Mouse (Mus musculus) adrenal gland, adult 2 months (tissue): ENCODE results near the gene Grm4. TPM values are rescaled to one million over a fixed set of nuclear protein-coding genes. Genes with fewer than 3 reads are reported as not detected.

Source experiments
- DNase-seq: peaks from one replicate; pipeline ENCODE4 v3.0.0; 2021
- polyA plus RNA-seq: library from polyadenylated mRNA; depleted of rRNA; stranded (reverse); fragments of >200 nt; gene quantifications from 2 replicates; pipeline ENCODE4 v1.2.3, GENCODE M21; 2012
- total RNA-seq, 2 experiments: library from RNA; stranded (reverse); gene quantifications; 2 replicates each; pipeline ENCODE4 v1.2.3; 2021

The Grm4 gene
- total and polyA plus RNA-seq, 3 experiments, result 0.08 to 9.0 (median 5.5) TPM

DNA sequence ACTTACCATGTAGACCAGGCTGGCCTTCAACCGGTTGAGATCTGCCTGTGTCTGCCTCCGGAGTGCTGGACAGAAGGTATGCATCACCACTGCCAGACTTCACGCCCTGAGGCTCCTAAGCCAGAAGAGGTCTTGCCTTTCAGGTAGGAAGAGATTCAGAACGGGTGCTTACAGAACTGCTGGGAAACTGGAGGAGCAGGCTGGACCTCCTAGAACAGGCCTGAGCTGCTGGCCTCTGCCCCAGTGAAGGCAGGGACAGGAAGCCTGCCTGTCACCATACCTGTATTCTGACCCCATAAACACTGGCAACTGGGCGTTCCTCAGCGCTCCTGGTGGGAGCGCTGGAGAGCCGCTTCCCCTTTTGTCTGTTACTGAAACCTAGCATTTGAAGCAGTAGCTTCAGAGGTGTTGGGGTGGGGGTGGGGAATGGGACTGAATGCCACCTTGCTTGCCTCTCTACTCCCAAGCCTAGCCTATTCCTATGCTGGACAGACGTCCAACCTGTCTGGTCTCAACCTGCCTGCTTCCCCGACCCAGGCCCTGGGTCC is 30.3 kb upstream of the Grm4 start:
- DNase-seq, result no peak

DNA sequence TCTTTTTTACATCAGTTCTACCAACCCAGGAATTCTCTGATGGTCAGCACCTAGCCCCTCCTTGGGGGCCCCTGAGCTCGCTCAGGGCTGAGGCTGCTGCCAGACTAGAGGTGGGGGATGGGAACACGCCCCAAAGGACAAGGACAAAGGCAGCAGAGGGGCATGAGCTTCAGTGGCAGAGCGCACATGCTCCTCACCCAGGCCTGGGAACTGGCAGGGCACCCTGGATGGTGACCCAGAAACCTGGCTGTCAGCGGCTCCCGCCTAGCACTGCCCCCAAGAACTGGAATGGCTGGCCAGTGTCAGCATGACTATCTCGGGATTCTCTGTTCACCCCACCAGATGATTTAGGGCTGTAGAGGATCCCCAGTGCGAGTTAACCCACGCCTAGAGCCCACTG is 28.0 kb upstream of the Grm4 start:
- peak; percentile 53 for DNase-seq

DNA sequence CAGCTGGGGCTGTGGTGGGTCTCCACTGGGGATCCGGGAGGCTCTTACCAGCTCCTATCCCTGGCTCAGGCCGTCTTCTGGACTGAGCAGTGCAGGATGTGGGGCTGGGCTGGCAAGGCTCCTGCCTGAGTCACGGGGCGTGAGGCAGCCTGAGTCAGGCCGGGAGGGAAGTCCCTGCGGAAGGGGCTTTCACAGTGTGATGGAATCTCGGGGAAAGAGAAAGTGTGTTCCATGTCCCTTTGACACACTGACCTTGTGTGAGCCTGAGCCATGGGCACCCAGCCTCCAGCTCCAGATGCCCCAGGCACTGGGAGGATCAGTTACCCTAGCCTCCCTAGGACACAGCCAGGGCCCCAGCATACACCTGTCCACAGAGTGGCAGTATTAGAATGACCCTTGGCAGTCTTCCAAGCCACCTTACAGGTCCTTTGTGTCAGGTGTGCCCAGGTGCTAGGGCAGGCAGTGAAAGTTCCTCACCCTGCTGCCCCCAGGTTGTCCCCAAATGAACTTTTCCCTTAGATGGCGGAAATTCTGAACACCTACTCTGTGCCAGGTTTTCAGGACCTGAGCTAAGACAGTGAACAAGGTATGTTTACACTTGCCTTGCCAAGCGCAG is 26.2 kb upstream of the Grm4 start:
- DNase-seq, result peak; percentile 93

DNA sequence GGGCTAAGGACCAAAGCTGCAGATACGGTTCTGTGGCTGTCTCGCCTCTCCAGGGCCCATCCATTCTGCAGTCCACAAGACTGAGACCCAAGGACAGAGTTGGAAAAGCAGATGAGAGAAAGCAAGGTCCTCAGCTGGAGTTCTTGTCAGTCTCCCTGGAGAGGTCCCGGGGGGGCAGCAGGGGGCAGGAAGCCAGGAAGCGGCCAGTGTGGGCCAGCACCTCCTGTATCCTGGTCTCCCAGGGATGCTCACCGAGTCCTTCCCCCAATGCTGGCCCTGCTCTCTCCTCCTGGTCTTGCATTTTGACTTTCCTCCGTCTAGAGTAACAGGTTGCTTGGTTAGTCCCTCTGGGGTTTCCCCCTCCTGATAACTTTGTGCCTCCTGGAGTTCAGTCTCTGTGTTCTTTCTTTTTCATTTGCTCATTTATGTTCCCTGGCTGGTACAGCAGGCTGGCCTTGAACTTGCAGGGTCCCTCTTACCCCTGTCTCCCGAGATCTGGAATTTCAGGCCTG is 25.4 kb upstream of the Grm4 start:
- no peak for DNase-seq

DNA sequence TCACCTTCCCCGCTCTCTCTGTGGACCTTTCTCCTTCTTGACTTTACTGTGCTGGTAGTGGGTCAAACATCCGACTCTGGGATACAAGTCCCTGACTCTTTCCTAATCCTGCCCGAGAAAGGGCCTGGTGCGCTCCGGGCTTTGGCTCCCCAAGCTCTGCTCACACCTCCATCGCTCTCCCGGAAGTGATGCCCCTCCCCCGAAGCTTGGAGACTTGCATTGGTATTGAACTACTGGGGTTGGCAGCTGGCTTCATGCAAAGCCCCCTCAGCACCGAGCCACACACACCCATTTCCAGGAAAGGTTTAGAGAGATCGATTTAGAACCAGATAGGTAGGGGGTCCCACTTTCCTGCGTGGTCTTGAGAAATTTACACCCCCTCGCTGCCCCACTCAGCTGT is 24.8 kb upstream of the Grm4 start:
- no peak for DNase-seq

DNA sequence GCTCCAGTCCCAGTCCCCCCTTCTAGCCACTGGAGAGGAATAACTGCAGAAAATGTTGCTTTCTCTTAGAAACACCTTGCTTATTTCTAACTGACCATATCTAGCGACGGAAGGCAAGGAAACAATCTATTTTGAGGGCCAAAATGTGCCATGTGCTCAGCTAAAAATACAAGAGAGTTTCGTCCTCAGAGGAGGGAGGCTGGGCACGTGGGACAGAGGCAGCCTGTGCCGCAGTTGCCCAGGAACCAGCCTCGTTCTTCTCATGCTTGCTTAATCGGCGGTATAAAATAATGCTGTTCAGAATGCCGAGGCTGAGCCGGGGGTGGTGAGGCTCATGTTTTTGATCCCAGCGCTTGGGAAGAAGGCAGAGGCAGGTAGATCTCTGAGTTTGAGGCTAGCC is 23.3 kb upstream of the Grm4 start:
- DNase-seq, result no peak

DNA sequence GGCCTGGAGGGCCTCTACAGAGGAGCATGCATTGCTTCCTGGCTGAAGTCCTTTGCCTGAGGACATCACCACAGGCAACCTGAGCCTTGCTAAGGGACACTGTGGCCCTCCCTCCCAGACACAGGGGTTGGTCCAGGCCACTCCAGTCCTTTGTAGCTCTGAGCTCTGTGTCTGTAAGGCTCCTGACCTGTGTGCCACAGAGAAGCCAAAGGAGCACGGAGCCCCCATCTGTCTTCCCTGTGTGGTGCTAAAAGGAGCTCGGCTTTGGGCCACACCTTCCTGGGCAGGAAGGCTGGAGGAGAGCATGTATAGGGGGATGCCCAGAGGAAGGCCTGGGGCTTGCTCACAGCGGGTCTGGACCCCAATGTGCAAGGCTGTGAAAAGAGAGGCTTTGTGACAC is 20.8 kb upstream of the Grm4 start:
- no peak for DNase-seq

DNA sequence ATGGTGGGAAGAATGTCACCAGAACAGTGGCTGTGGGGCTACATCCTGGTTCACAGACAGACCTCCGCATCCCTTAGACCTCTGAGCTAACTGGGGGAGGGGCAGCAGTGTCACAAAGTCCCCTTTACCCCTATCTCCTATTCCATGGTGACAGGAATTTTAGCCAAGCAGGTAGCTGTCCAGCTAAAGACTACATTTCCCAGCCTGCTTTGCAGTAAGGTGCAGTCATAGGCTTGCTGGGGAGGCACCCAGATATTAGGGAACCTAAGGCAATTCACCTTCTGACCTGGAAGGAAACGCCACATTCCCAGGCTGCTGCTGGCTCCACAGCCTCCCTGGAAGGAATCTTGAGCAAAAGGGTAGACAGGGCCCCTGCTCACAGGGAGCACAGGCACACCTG is 20.1 kb upstream of the Grm4 start:
- DNase-seq, result no peak

DNA sequence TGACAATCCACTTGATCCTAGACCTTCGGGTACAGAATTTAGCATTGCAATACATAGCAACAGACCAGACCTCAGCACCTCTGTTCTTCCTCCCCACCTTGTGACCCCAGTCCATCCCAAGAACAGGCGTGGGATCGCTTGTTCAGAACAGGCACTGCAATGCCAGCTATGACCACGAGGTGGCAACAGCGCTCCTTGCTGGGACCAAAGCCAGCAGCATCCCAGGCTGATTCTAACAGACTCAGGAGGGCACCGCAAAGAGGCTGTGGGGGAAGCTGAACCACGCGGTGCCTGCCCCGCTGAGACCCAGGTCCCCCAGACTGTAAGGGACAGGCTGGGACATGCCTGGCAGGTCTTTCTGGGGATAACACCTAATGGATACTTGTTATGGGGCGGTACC is 13.5 kb upstream of the Grm4 start:
- DNase-seq, result peak; percentile 88

DNA sequence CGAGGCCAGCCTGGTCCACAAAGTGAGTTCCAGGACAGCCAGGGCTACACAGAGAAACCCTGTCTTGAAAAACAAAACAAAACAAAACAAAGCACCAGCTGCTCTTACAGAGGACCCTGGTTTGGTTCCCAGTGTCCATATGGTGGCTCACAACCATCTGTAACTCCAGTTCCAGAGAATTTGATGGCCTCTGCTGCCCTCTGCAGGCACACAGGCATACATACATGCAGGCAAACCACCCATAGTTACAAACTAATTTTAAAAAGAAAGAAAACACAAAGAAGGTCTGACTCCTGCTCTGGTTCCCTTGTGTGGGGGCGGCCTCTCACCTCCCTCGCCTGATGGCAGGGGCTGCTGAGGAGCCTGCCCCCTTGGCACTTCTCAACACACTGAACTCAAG is 12.2 kb upstream of the Grm4 start:
- DNase-seq, result no peak

DNA sequence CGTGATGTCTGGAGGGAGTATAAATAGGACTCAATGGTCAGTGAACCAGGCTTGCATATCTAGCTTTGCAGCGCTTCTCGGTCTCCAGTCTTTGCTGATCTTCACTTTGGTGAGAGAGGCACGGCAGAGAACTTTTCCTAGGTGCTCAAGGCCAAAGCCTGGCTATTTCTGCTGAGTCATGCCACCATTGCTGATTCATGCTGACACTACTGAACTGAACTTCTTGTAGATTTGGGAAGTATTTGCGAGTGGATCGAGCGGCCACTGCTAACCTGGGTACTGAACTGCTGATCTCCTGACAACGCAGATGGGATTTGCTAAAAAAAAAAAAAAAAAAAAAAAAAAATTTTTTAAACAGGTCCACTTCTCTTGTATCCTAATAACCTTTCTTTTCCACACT is 10.9 kb upstream of the Grm4 start:
- DNase-seq, result peak; percentile 66

DNA sequence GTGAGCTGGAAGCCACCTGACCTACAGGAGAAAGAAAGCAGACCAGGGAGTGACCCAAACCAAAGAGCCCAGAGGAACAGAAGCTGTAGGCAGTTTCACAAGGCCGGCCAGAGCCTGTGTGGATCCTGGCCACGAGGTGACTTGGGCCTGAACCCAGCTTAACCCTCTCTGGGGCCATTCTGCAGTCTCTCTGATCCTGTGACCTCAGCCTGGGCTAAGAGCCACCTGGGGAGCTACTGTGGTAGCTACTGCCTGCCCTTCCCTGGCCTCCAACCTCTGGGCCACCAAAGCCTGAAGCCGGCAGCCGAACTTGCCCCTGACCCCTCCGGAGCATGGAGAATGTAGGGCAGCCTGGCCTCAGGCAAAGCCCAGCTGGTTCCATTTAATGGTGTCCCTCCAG is 7.6 kb upstream of the Grm4 start:
- DNase-seq, result peak; percentile 45

DNA sequence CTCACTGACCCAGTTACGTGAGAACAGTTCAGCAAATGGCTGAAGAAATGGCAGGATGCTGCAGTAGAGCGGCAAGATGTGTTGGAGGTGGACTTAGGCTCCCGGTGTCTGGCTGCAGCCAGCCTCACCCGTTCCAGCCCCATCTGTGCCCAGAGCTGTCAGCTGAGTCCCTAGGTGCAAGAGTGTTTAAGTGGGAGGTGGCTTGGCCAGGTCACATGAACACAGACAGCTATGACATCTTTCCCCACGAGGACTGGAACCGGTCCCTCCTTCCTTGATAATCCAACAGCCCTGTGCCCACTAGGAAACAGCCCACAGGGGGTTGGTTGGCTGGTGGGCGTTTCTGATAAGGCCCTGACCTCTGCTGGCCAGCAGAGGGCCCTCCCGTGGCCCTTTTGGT is 6.8 kb upstream of the Grm4 start:
- DNase-seq, result no peak

DNA sequence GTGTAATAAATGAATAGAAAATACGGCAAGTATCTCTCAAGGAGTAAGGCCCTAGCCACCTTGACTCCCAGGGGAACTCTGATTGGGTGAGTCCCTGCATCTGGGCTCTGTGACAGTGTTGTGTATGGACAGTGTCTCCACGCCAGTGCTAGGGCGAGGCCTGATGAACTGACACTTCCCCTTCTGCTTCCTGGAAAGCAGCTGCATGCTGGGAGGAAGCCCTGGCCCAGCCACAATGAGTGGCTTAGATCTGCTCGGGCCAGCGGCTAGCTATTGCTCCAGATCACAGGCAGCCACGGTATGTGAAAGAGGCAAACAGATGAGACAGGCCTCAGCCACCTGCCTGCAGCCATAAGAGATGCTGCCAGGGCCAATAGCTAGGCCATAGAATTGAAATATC is 6.0 kb upstream of the Grm4 start:
- no peak for DNase-seq

DNA sequence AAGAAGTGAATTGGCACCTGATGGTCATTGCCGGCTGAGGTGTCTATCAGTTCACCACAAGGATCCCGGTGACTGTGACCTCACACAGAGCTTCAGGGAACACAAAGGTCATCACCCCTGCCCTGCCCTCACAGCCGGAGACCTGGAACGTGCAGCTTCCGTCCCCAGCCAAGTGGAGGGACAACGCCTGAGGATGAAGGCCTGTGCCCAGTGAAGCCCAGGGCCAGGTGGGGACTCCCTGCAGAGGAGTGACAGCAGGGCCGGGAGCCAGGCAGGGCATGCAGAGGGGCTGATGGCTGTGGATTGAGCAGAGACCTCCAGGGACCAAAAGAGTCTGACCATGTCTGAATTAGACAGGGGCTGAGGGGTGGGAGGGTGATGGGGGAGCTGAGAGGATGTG is 1.9 kb upstream of the Grm4 start:
- no peak for DNase-seq

DNA sequence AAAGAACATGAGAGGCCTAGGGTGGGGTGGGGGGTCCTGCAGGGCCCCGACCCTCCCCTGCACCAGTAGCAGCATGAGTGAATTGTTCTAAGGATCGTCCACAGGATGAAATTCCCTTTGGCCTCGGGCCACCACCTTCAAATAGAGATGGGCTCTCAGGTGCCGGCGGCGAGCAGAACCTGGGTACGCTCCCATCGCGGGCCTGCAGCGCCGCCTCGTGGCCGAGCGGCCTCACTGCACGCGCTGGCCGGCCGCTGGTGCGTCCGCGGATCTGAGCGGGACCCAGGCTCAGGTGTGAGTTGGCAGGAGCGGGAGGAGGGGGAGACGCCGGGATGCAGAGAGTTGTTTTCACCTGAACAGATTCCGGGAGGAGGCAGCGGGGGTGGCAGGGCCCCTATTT is 646 bp downstream of the Grm4 start:
- peak; percentile 49 for DNase-seq

DNA sequence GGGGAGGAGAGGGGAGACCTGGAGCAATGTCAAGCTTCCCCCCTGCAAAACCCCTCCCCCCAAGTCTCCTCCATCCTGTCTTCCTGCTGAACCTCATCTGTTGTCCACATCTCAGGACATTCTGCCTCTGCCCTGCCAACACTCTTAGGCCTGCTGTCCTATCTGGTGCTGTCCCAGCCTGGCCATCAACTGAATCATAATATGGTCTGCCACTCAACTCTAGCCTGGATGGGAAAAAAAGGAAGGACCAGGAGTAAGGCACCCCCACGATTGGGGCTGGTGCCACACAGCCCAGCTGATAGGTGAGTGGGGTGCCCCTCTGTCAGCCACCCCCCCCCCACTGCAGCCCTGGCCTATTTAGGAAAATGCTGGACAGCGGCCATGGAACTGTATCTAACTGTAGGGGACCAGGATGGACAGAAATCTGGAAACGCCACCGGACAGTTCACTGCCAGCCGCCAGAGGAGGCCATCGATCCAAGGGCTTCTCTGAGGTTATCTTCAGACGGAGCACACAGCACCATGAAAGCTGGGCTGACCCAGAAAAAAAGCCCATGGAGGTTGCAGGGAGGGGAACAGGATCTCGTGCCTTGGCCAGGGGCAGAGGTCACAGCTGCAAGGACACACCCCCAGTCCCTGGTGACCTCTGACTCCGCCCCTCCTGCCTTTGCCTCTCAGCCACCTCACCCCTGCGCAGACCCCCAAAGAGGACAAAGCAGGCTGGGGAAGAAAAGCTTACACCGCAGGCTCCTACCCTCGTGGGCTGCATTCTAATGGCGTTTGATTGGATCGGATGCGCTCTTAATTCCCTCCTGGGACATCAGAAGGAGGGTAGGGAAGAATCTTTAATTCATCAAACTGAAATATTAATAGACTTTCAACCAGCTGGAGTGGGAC is 2.3 kb downstream of the Grm4 start:
- no peak for DNase-seq

DNA sequence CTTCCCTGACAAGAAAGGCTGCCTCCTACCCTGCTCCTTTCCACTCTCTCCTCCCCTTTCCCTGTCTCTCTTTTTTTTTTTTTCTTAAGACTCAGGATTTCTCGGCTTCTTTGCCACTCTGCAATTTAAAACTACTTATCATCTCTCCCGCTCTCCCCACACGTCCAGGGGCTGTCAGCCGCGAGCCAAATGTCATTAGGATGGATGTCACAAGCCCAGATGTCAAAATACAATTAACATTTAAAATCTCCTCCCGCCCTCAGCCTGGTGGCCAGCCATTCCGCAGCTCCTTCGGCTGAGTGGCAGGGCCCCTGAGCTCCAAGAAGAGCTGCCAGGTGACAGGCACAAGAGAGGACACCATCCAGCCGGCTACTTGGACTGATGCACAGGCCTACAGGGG is 2.9 kb downstream of the Grm4 start:
- no peak for DNase-seq

DNA sequence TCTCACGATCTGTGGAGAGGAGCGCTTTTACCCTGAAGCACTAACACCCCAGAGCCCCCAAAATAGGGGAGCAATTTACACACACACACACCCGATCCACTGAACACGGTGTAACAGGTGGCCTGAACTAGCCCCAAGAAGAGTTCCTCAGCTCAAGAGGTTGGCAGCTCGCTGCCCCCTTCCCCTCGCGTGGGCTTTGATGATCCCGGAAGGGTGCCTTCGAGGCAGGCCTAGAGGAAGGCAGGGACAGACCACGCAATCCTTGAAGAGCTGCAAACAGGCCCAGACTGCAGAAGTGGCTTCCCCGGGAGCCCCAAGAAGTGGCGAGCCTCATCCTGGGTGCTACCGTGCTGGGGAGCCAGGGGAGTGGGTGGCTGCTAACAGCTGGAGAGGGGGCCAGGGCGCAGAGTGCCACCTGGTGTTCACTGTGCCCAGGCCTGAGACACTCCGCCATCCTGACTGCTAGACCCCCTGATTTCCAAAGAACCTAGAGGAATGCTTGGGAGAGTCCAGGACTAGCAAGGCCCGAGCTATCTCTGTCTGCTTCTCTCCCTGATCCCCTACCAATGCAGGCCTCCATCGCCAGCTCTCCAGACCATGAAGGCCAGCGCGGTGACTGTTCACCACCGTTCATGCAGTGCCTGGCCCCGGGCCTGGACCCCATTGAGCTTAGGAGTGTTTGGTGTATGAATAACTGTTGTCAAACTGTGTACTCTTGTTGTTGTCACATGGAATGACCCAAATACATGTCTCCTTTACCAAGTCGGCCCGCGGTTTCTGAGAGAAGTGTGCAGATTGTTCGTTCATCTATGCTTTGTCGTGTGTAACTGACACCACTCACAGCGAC is 7.1 kb downstream of the Grm4 start:
- DNase-seq, result no peak

DNA sequence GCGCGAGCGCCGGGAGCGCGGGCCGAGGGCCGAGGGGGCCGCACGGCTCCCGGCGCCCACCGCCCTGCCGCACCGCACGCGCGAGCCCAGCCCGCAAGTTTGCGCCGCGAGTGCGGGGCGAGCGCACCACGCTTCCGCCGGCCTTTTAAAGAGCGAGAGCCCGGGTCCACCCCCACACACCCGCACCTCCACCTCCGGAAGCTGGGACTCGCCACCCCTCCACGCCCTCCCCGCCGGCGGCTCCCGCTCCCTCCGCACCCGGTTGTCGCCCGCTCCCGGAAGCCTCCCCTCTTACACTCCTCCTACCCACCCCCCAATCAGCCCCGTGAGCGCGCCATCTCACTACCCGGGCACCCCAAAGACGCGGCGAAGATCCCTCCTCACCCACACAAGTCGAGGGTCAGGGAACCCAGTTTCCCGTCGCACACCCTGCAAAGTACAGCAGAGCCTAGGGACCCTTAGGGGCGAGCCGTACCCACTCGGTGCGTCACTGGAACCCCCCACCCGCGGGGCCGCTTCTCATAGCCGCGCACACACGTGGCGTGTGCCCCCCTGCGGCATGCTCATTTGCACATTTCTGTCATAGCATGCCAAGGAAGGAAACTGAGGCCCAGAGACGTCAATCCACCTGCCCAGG is 7.8 kb downstream of the Grm4 start:
- DNase-seq, result peak; percentile 14

DNA sequence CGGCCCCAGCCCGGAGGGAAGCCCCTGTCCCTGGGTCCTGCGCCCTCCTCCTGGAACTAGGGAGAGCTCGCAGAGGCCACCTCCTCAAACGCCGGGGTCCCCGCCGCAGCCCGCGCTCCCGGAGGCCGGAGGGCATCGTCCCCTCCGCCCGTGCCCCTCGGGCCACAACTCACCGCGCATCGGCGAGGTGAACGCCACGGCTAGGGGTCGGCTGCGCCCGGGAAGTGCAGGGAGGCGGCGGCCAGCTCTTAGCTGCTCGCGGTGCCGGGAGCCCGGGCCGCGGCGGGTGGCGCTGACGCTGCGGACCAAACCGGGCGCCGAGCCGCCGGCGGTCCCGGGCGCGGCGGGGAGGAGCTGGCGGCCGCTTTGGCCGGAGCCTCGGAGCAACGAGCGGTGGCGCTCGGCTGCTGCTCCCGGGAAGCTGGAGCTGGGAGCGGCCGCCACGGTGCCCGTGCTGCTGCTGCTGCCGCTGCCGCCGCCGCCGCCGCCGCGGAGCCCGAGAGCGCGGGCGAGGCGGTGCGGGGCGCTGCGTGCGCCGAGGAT is 8.5 kb downstream of the Grm4 start:
- DNase-seq, result peak; percentile 57
